Mouse (Mus musculus): ENCODE results near the gene Ugt1a9.
"Not testable (repeated sequence)": the region's sequence is repeated elsewhere in the genome, so short reads cannot be mapped to it uniquely, and the experiment has no call there.

- peak; percentile 35; the same call in 1 of the 2 replicates for TF ChIP-seq CTCF (IDR thresholded peaks at IDR 0.05; ENCODE audit: borderline replicate concordance, extremely low read depth, insufficient read depth, insufficient read length)
- not testable (repeated sequence) for TF ChIP-seq POLR2A (IDR thresholded peaks at IDR 0.05; ENCODE audit: borderline replicate concordance, extremely low read depth, insufficient read depth, insufficient read length, poor library complexity, severe bottlenecking)
Measured at GRCm38 (mm10) chr1:88143966-88144675, 73.5 kb downstream of the Ugt1a9 start.

All from brain, embryonic 14.5 days (tissue).